Mouse (Mus musculus): Measurements from ENCODE around the gene Gm15128.
"Not testable (repeated sequence)": the region's sequence is repeated elsewhere in the genome, so short reads cannot be mapped to it uniquely, and the experiment has no call there.

Gm15128 gene

GRCm38 (mm10) chrX:147765691-147766090, at the start of gene Gm15128:
Gm15128 (plus strand) TSS chrX:147765991.
- DNase-seq (ENCODE audit: low read depth, low spot score) = not testable (repeated sequence)
